Mouse (Mus musculus): ENCODE data around the gene Ikzf5. TPM values are rescaled to one million over a fixed set of nuclear protein-coding genes. Genes with fewer than 3 reads are reported as not detected.
"Not testable (repeated sequence)": the region's sequence is repeated elsewhere in the genome, so short reads cannot be mapped to it uniquely, and the experiment has no call there.

Gene Ikzf5
- polyA plus RNA-seq, 1 experiment: 18.7 TPM

GRCm38 (mm10) chr7:131411941-131412270 is 1.6 kb upstream of the Ikzf5 start:
- TF ChIP-seq POLR2A (IDR thresholded peaks at IDR 0.05; ENCODE audit: borderline replicate concordance, insufficient read depth, low read length): no peak
- TF ChIP-seq CTCF (IDR thresholded peaks at IDR 0.05; ENCODE audit: borderline replicate concordance, insufficient read depth, low read depth, low read length): no peak
- Histone ChIP-seq H3K27ac (ENCODE audit: insufficient read depth, low read length) (no peak overlapping the region), H3K4me3 (replicated peaks; ENCODE audit: insufficient read depth, low read depth, low read length) (no peak overlapping the region), H3K4me1 (ENCODE audit: control insufficient read depth, insufficient read depth, low read length) (no peaks in the 10 kb centered on the region; the same call in 1 of the 2 replicates), H3K27me3 (ENCODE audit: control insufficient read depth, insufficient read depth, low read length) (no peaks in the 10 kb centered on the region)
- 80% methylated on average over 2 of the region's 2 CpGs for WGBS
- no peak for DNase-seq

- peak in 1 of 2 experiments; percentile 21 for DNase-seq
- H3K4me1 ChIP-seq (ENCODE audit: control insufficient read depth, insufficient read depth, low read length): no peaks in the 10 kb centered on the region; the same call in 1 of the 2 replicates
- no peaks in the 10 kb centered on the region for H3K27me3 ChIP-seq (ENCODE audit: control insufficient read depth, insufficient read depth, low read length)
- peak overlapping the region; percentile 56 for H3K4me3 ChIP-seq (replicated peaks; ENCODE audit: insufficient read depth, low read depth, low read length)
- 36% methylated on average over 10 of the region's 10 CpGs for WGBS
- TF ChIP-seq POLR2A (IDR thresholded peaks at IDR 0.05; ENCODE audit: borderline replicate concordance, insufficient read depth, low read length): no peak
- TF ChIP-seq CTCF (IDR thresholded peaks at IDR 0.05; ENCODE audit: borderline replicate concordance, insufficient read depth, low read depth, low read length): no peak
- H3K27ac ChIP-seq (ENCODE audit: insufficient read depth, low read length): no peak overlapping the region
Observed at GRCm38 (mm10) chr7:131411221-131411940, 1.1 kb upstream of the Ikzf5 start.

- Histone ChIP-seq H3K4me1 (ENCODE audit: control insufficient read depth, insufficient read depth, low read length) (no peaks in the 10 kb centered on the region; the same call in 1 of the 2 replicates), H3K27me3 (ENCODE audit: control insufficient read depth, insufficient read depth, low read length) (no peaks in the 10 kb centered on the region), H3K4me3 (replicated peaks; ENCODE audit: insufficient read depth, low read depth, low read length) (peak overlapping the region; percentile 98), H3K27ac (ENCODE audit: insufficient read depth, low read length) (peak overlapping the region; percentile 71)
- DNase-seq: no peak
- under 1% methylated on average over 38 of the region's 38 CpGs for WGBS
- TF ChIP-seq POLR2A (IDR thresholded peaks at IDR 0.05; ENCODE audit: borderline replicate concordance, insufficient read depth, low read length) (no peak), CTCF (IDR thresholded peaks at IDR 0.05; ENCODE audit: borderline replicate concordance, insufficient read depth, low read depth, low read length) (no peak)
Observed at GRCm38 (mm10) chr7:131409988-131410385, 334 bp downstream of the Ikzf5 start.

- DNase-seq: no peak
- no peaks in the 10 kb centered on the region for H3K27me3 ChIP-seq (ENCODE audit: control insufficient read depth, insufficient read depth, low read length)
- TF ChIP-seq POLR2A (IDR thresholded peaks at IDR 0.05; ENCODE audit: borderline replicate concordance, insufficient read depth, low read length) (no peak), CTCF (IDR thresholded peaks at IDR 0.05; ENCODE audit: borderline replicate concordance, insufficient read depth, low read depth, low read length) (no peak)
- H3K27ac ChIP-seq (ENCODE audit: insufficient read depth, low read length): peak overlapping the region; percentile 71; the same call in 1 of the 2 replicates
- H3K4me1 ChIP-seq (ENCODE audit: control insufficient read depth, insufficient read depth, low read length): no peaks in the 10 kb centered on the region; the same call in 1 of the 2 replicates
- 4% methylated on average over 16 of the region's 16 CpGs for WGBS
- H3K4me3 ChIP-seq (replicated peaks; ENCODE audit: insufficient read depth, low read depth, low read length): peak overlapping the region; percentile 98
Observed at GRCm38 (mm10) chr7:131409321-131409987, 867 bp downstream of the Ikzf5 start.

- not testable (repeated sequence) for H3K27me3 ChIP-seq (ENCODE audit: control insufficient read depth, insufficient read depth, low read length); DNase-seq; H3K27ac ChIP-seq (ENCODE audit: insufficient read depth, low read length); H3K4me3 ChIP-seq (replicated peaks; ENCODE audit: insufficient read depth, low read depth, low read length); H3K4me1 ChIP-seq (ENCODE audit: control insufficient read depth, insufficient read depth, low read length)
- WGBS: 81% methylated on average over 7 of the region's 7 CpGs
Observed at GRCm38 (mm10) chr7:131391761-131392160, 18.6 kb downstream of the Ikzf5 start.

- no peaks in the 10 kb centered on the region for H3K27me3 ChIP-seq (ENCODE audit: control insufficient read depth, insufficient read depth, low read length)
- TF ChIP-seq CTCF (IDR thresholded peaks at IDR 0.05; ENCODE audit: borderline replicate concordance, insufficient read depth, low read depth, low read length) (no peak), POLR2A (IDR thresholded peaks at IDR 0.05; ENCODE audit: borderline replicate concordance, insufficient read depth, low read length) (no peak)
- H3K4me1 ChIP-seq (ENCODE audit: control insufficient read depth, insufficient read depth, low read length): no peaks in the 10 kb centered on the region
- 69% methylated on average over 9 of the region's 9 CpGs for WGBS
- DNase-seq: no peak
- no peak overlapping the region for H3K27ac ChIP-seq (ENCODE audit: insufficient read depth, low read length)
- peak overlapping the region; percentile 47 for H3K4me3 ChIP-seq (replicated peaks; ENCODE audit: insufficient read depth, low read depth, low read length)
Observed at GRCm38 (mm10) chr7:131371880-131372651, 38.3 kb downstream of the Ikzf5 start.

- no peak for DNase-seq
- peak overlapping the region; percentile 66 for H3K4me3 ChIP-seq (replicated peaks; ENCODE audit: insufficient read depth, low read depth, low read length)
- H3K27me3 ChIP-seq (ENCODE audit: control insufficient read depth, insufficient read depth, low read length): no peaks in the 10 kb centered on the region
- no peak for TF ChIP-seq POLR2A (IDR thresholded peaks at IDR 0.05; ENCODE audit: borderline replicate concordance, insufficient read depth, low read length)
- TF ChIP-seq CTCF (IDR thresholded peaks at IDR 0.05; ENCODE audit: borderline replicate concordance, insufficient read depth, low read depth, low read length): no peak
- WGBS: 4% methylated on average over 9 of the region's 9 CpGs
- H3K4me1 ChIP-seq (ENCODE audit: control insufficient read depth, insufficient read depth, low read length): no peaks in the 10 kb centered on the region
- H3K27ac ChIP-seq (ENCODE audit: insufficient read depth, low read length): peak overlapping the region; percentile 90
Observed at GRCm38 (mm10) chr7:131371470-131371860, 38.9 kb downstream of the Ikzf5 start.
